Mouse (Mus musculus) myocyte (in vitro differentiated cells): ENCODE measurements around the gene Mak. TPM values are rescaled to one million over a fixed set of nuclear protein-coding genes. Genes with fewer than 3 reads are reported as not detected.
A peak's percentile ranks its signal among the peaks of the same experiment; 100 is the strongest.

Experiments used
- H3K27me3 ChIP-seq: one replicate; pipeline ENCODE4 v1.6.1; 2011; ENCODE audit not compliant: control insufficient read depth, insufficient read depth, insufficient read length
- H3K36me3 ChIP-seq: one replicate; pipeline ENCODE4 v1.6.1; 2011; ENCODE audit not compliant: control insufficient read depth, insufficient read depth
- H3K4me2 ChIP-seq: one replicate; pipeline ENCODE4 v1.6.1; 2011; ENCODE audit warnings: low read depth, control low read depth
- H3K4me3 ChIP-seq: one replicate; pipeline ENCODE4 v1.5.1; 2011; ENCODE audit warnings: mild to moderate bottlenecking, control low read depth, moderate library complexity
- H3K79me2 ChIP-seq: one replicate; pipeline ENCODE4 v1.6.1; 2011; ENCODE audit not compliant: control insufficient read depth, insufficient read depth
- H3ac ChIP-seq: one replicate; pipeline ENCODE4 v1.6.1; 2011; ENCODE audit not compliant: control insufficient read depth, insufficient read length
- CEBPB ChIP-seq: IDR thresholded peaks from 2 replicates; pipeline ENCODE4 v1.6.1; 2011; ENCODE audit warnings: mild to moderate bottlenecking, moderate library complexity; ENCODE audit not compliant: poor library complexity, insufficient read depth, severe bottlenecking
- E2F4 ChIP-seq: IDR thresholded peaks from one replicate; pipeline ENCODE4 v1.6.1; 2011; ENCODE audit warnings: mild to moderate bottlenecking, control low read depth, moderate library complexity; ENCODE audit not compliant: insufficient read depth
- MAX ChIP-seq: IDR thresholded peaks from one replicate; pipeline ENCODE4 v1.6.1; 2011; ENCODE audit warnings: low read depth, mild to moderate bottlenecking, control low read depth
- MYOD1 ChIP-seq, 3 experiments: IDR thresholded peaks; one replicate each; pipeline ENCODE4 v1.6.1; 2011; ENCODE audit warnings: control low read depth in 2 of 3, low read depth in 2 of 3, mild to moderate bottlenecking in 2 of 3, moderate library complexity in 1 of 3; ENCODE audit not compliant: insufficient read length in 2 of 3, control insufficient read depth in 1 of 3
- MYOG ChIP-seq, 3 experiments: IDR thresholded peaks; one replicate each; pipeline ENCODE4 v1.6.1; 2011; ENCODE audit warnings: control low read depth in 2 of 3, low read depth in 2 of 3, mild to moderate bottlenecking in 2 of 3; ENCODE audit not compliant: insufficient read length in 2 of 3, control insufficient read depth in 1 of 3, insufficient read depth in 1 of 3
- POLR2A ChIP-seq: IDR thresholded peaks from one replicate; pipeline ENCODE4 v1.6.1; 2011; ENCODE audit warnings: low read depth, mild to moderate bottlenecking, control low read depth, moderate library complexity; ENCODE audit not compliant: insufficient read length
- POLR2AphosphoS2 ChIP-seq: IDR thresholded peaks from one replicate; pipeline ENCODE4 v1.6.1; 2011; ENCODE audit warnings: low read depth, control low read depth; ENCODE audit not compliant: insufficient read length
- REST ChIP-seq: IDR thresholded peaks from one replicate; pipeline ENCODE4 v1.6.1; 2011; ENCODE audit warnings: mild to moderate bottlenecking, control low read depth, moderate library complexity; ENCODE audit not compliant: insufficient read depth, insufficient read length
- SRF ChIP-seq: IDR thresholded peaks from one replicate; pipeline ENCODE4 v1.6.1; 2011; ENCODE audit warnings: low read depth; ENCODE audit not compliant: control insufficient read depth, insufficient read length
- TCF12 ChIP-seq: IDR thresholded peaks from one replicate; pipeline ENCODE4 v1.6.1; 2011; ENCODE audit warnings: mild to moderate bottlenecking, control low read depth; ENCODE audit not compliant: poor library complexity, insufficient read depth, severe bottlenecking
- TCF3 ChIP-seq: IDR thresholded peaks from one replicate; pipeline ENCODE4 v1.6.1; 2011; ENCODE audit warnings: low read depth, control low read depth; ENCODE audit not compliant: insufficient read length
- USF1 ChIP-seq: IDR thresholded peaks from one replicate; pipeline ENCODE4 v1.6.1; 2011; ENCODE audit warnings: low read depth, mild to moderate bottlenecking, control low read depth, moderate library complexity
- polyA plus RNA-seq: library from polyadenylated mRNA; unstranded; fragments of >200 nt; fragmentation: generic; extraction: Trizol; gene quantifications from one replicate; pipeline ENCODE4 v1.2.1, GENCODE M21; 2012; ENCODE audit warnings: missing spikeins

Mak gene
- polyA plus RNA-seq, 1 experiment = 0.01 TPM

DNA sequence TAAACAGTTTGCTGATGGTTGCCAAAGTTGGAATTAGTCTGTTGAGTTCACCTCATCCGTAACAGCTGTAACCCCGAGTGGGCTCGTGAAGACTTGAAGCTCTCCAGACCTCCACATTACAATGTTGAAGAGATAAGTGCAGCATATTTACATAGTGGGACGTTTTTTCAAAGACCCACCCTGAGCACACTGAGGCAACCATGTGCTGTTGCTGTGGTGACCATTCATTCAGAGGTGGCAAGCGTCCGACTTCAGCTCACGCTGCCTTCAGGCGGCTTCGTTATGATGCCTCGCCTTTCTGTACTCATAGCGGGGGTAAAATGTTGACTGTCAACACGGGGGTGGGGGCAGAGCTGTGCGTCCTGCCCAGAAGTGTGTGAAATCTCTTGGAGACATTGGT lies 57.4 kb downstream of the Mak start:
- Histone ChIP-seq H3K4me2 (no peak overlapping the region), H3ac (no peak overlapping the region), H3K4me3 (no peak overlapping the region), H3K27me3 (no peaks in the 10 kb centered on the region), H3K36me3 (peaks cover 5% of the 10 kb centered on the region), H3K79me2 (peaks cover 7% of the 10 kb centered on the region)
- TF ChIP-seq CEBPB (no peak), MYOG (IDR thresholded peaks at IDR 0.05; ENCODE audit: control insufficient read depth in 1 of 3, insufficient read depth in 1 of 3, insufficient read length in 2 of 3, low read depth in 2 of 3) (no peak), MYOD1 (IDR thresholded peaks at IDR 0.05; ENCODE audit: control insufficient read depth in 1 of 3, insufficient read length in 2 of 3, low read depth in 2 of 3) (no peak), USF1 (no peak), SRF (no peak), POLR2AphosphoS2 (no peak)

GRCm38 (mm10) chr13:41021607-41022006 lies 57.9 kb downstream of the Mak start:
- Histone ChIP-seq H3K27me3 (no peaks in the 10 kb centered on the region), H3K79me2 (peaks cover 11% of the 10 kb centered on the region), H3K4me2 (no peak overlapping the region), H3ac (no peak overlapping the region), H3K4me3 (no peak overlapping the region), H3K36me3 (peaks cover 5% of the 10 kb centered on the region)
- TF ChIP-seq POLR2A (no peak), TCF12 (no peak), MAX (no peak), REST (no peak)

DNA sequence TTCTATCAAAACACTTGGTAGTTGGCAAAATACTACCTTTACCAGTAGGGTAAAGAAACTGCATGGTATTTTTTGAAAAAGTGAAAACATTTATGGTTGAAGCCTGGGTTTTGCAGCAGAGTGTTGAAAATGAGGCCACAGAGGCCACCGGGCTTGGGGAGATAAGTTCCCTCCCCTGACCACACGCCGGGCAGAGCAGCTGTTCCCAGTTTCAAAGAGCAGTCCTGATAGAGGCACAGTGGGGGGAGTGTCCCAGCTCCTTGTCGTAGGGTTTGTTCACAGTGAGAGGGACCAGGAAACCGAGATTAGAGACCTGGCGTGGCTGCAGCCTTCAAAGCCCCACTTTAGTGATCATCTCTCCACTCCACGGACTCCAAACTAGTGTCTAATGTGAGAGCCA lies 59.0 kb downstream of the Mak start:
- peak in 1 of 3 experiments; percentile 58 for TF ChIP-seq MYOG (IDR thresholded peaks at IDR 0.05; ENCODE audit: control insufficient read depth in 1 of 3, insufficient read depth in 1 of 3, insufficient read length in 2 of 3, low read depth in 2 of 3)
- no peak for TF ChIP-seq POLR2A
- TF ChIP-seq MYOD1 (IDR thresholded peaks at IDR 0.05; ENCODE audit: control insufficient read depth in 1 of 3, insufficient read length in 2 of 3, low read depth in 2 of 3) = peak in 1 of 3 experiments; percentile 9
- no peak for TF ChIP-seq E2F4
- no peak overlapping the region for H3K4me3 ChIP-seq
- no peak overlapping the region for H3K4me2 ChIP-seq
- peaks cover 5% of the 10 kb centered on the region for H3K36me3 ChIP-seq
- no peaks in the 10 kb centered on the region for H3K27me3 ChIP-seq
- H3K79me2 ChIP-seq = peaks cover 11% of the 10 kb centered on the region
- no peak overlapping the region for H3ac ChIP-seq

GRCm38 (mm10) chr13:41018756-41019591 lies 60.5 kb downstream of the Mak start:
- H3K27me3 ChIP-seq = no peaks in the 10 kb centered on the region
- no peak overlapping the region for H3ac ChIP-seq
- H3K4me2 ChIP-seq = no peak overlapping the region
- H3K4me3 ChIP-seq = no peak overlapping the region
- TF ChIP-seq CEBPB = no peak
- TF ChIP-seq TCF3 = no peak
- TF ChIP-seq REST = no peak
- no peak for TF ChIP-seq MAX
- no peak for TF ChIP-seq SRF
- H3K79me2 ChIP-seq = peaks cover 11% of the 10 kb centered on the region
- H3K36me3 ChIP-seq = peaks cover 5% of the 10 kb centered on the region

- Histone ChIP-seq H3K79me2 (peaks cover 11% of the 10 kb centered on the region), H3K36me3 (peaks cover 5% of the 10 kb centered on the region), H3K27me3 (no peaks in the 10 kb centered on the region), H3K4me2 (no peak overlapping the region), H3K4me3 (no peak overlapping the region), H3ac (no peak overlapping the region)
- TF ChIP-seq POLR2AphosphoS2 = no peak
- TF ChIP-seq USF1 = no peak
- TF ChIP-seq MYOG (IDR thresholded peaks at IDR 0.05; ENCODE audit: control insufficient read depth in 1 of 3, insufficient read depth in 1 of 3, insufficient read length in 2 of 3, low read depth in 2 of 3) = no peak
- TF ChIP-seq CEBPB = no peak
- TF ChIP-seq MYOD1 (IDR thresholded peaks at IDR 0.05; ENCODE audit: control insufficient read depth in 1 of 3, insufficient read length in 2 of 3, low read depth in 2 of 3) = no peak
- TF ChIP-seq TCF12 = no peak
- TF ChIP-seq REST = no peak
- TF ChIP-seq TCF3 = no peak
- no peak for TF ChIP-seq POLR2A
- no peak for TF ChIP-seq MAX
- TF ChIP-seq E2F4 = no peak
- no peak for TF ChIP-seq SRF
These were observed 61.3 kb downstream of the Mak start for GRCm38 (mm10) chr13:41018236-41018635.
